Mouse (Mus musculus): ENCODE data around the gene Ugt8a.

GRCm38 (mm10) chr3:125932594-125933237 lies 5.7 kb downstream of the Ugt8a start:
- TF ChIP-seq CTCF (conservative IDR thresholded peaks at IDR 0.05; ENCODE audit: low read length) (no peak), NANOG (IDR thresholded peaks at IDR 0.05; ENCODE audit: borderline replicate concordance, low read length) (no peak)
